Mouse (Mus musculus): ENCODE results near the gene Pagr1a.

GRCm38 (mm10) chr7:127011717-127012116, 5.4 kb downstream of the Pagr1a start:
- no peak for TF ChIP-seq TAL1 (IDR thresholded peaks at IDR 0.05; ENCODE audit: low read length)
- peak in 1 of 3 experiments; percentile 11; a peak in 1 of 6 replicates for TF ChIP-seq CTCF (IDR thresholded peaks at IDR 0.05 in 2 of 3, conservative IDR thresholded peaks at IDR 0.05 in 1 of 3; ENCODE audit: control insufficient read depth in 1 of 3, insufficient read depth in 1 of 3, low read depth in 2 of 3, low read length in 3 of 3, poor library complexity in 1 of 3, severe bottlenecking in 1 of 3)
- no peak; a peak in 1 of 4 replicates for TF ChIP-seq POLR2A (IDR thresholded peaks at IDR 0.05; ENCODE audit: control insufficient read depth in 1 of 2, insufficient read depth in 1 of 2, low read depth in 1 of 2, low read length in 2 of 2, poor library complexity in 1 of 2)
- no peak for TF ChIP-seq ZKSCAN1 (IDR thresholded peaks at IDR 0.05; ENCODE audit: low read depth, low read length)
- no peak for TF ChIP-seq POLR2AphosphoS5 (IDR thresholded peaks at IDR 0.05; ENCODE audit: borderline replicate concordance, low read depth, low read length)
- no peak for TF ChIP-seq USF2 (IDR thresholded peaks at IDR 0.05; ENCODE audit: borderline replicate concordance in 1 of 2, insufficient read depth in 1 of 2, low read depth in 1 of 2, low read length in 2 of 2)
- no peak for TF ChIP-seq EP300 (IDR thresholded peaks at IDR 0.05; ENCODE audit: low read depth in 1 of 2, low read length in 2 of 2)
- no peak for TF ChIP-seq HCFC1 (IDR thresholded peaks at IDR 0.05; ENCODE audit: low read depth, low read length)
- no peak for TF ChIP-seq TBP (IDR thresholded peaks at IDR 0.05; ENCODE audit: low read depth, low read length)
- no peak for TF ChIP-seq MXI1 (IDR thresholded peaks at IDR 0.05; ENCODE audit: low read depth, low read length)
- TF ChIP-seq ZC3H11A (IDR thresholded peaks at IDR 0.05; ENCODE audit: low read depth, low read length) = no peak

All from MEL (cell line).